Mouse (Mus musculus) retina, adult 2 months (tissue): ENCODE results near the gene Pnmt.

ENCODE experiments used
- DNase-seq: peaks from one replicate; pipeline ENCODE4 v3.0.0-alpha.2; 2012; ENCODE audit warnings: low read depth, low spot score

The Pnmt gene

GRCm38 (mm10) chr11:98413731-98414130 lies 27.5 kb downstream of the Pnmt start:
- DNase-seq = no peak

- no peak for DNase-seq
Observed at GRCm38 (mm10) chr11:98414162-98414561, 27.9 kb downstream of the Pnmt start.

GRCm38 (mm10) chr11:98417074-98417473 lies 30.8 kb downstream of the Pnmt start:
- DNase-seq = no peak

GRCm38 (mm10) chr11:98418273-98418672 lies 32.0 kb downstream of the Pnmt start:
- DNase-seq = no peak

GRCm38 (mm10) chr11:98418939-98419547 lies 32.8 kb downstream of the Pnmt start:
- DNase-seq = no peak

- no peak for DNase-seq
Observed at GRCm38 (mm10) chr11:98426592-98426991, 40.3 kb downstream of the Pnmt start.

- no peak for DNase-seq
Observed at GRCm38 (mm10) chr11:98428436-98428835, 42.2 kb downstream of the Pnmt start.

- DNase-seq = no peak
Observed at GRCm38 (mm10) chr11:98431743-98432502, 45.7 kb downstream of the Pnmt start.

- no peak for DNase-seq
Observed at GRCm38 (mm10) chr11:98435723-98436122, 49.5 kb downstream of the Pnmt start.

GRCm38 (mm10) chr11:98437441-98437840 lies 51.2 kb downstream of the Pnmt start:
- no peak for DNase-seq
